Mouse (Mus musculus) heart, adult 2 months (tissue): ENCODE data around the gene Nrap.

Experiments
- CTCF ChIP-seq: fragments of 200-600 bp; IDR thresholded peaks from 2 replicates; pipeline ENCODE4 v1.8.1; 2022; ENCODE audit warnings: antibody characterized with exemption, mild to moderate bottlenecking, moderate library complexity
- EP300 ChIP-seq: fragments of 200-500 bp; IDR thresholded peaks from 2 replicates; pipeline ENCODE4 v1.6.1; 2011; ENCODE audit warnings: low read depth, low read length, control low read depth; ENCODE audit not compliant: insufficient read depth
- POLR2A ChIP-seq: fragments of 200-500 bp; IDR thresholded peaks from 2 replicates; pipeline ENCODE4 v1.6.1; 2011; ENCODE audit warnings: mild to moderate bottlenecking, low read depth, low read length, control low read depth; ENCODE audit not compliant: insufficient read depth

DNA sequence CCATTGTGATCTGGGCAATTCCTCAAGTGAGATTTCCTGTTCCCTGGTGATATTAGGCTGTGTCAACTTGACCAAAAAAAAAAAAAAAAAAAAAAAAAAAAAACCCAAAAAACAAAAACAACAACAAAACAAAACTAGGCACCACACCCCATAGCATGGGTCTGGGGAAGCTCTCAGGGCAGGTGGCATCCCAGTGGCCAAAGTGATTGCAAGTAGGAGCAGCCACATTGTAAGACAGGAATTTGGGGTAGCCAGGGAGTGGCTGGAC, 8.6 kb upstream of the Nrap start:
- TF ChIP-seq CTCF (no peak), POLR2A (no peak), EP300 (no peak)
